7 mouse cellular contexts compared by ENCODE assay signal in genomic region chr9:42428060-42428924, GRCm38 (mm10). TPM values are rescaled to one million over a fixed set of nuclear protein-coding genes. Genes with fewer than 3 reads are reported as not detected.
DNase-seq lines count a peak whose midpoint lies in the region; ATAC-seq and TF ChIP-seq lines count a peak whose summit lies in the region.

No protein-coding gene starts in this region.

- no peaks in the 10 kb centered on the region for H3K9me3 ChIP-seq in midbrain, postnatal 0 days (ENCODE audit: low read length)
- H3K9me3 ChIP-seq in midbrain, embryonic 16.5 days (replicated peaks; ENCODE audit: control insufficient read depth, low read length, poor library complexity, severe bottlenecking) = no peaks in the 10 kb centered on the region
- H3K9me3 ChIP-seq in kidney, embryonic 15.5 days (replicated peaks) = no peaks in the 10 kb centered on the region

- 76% methylated on average over 12 of the region's 12 CpGs for WGBS in midbrain, postnatal 0 days
- WGBS in midbrain, embryonic 16.5 days = 83% methylated on average over 12 of the region's 12 CpGs
- 62% methylated on average over 12 of the region's 12 CpGs for WGBS in kidney, embryonic 15.5 days

- TF ChIP-seq CTCF in midbrain, postnatal 0 days (IDR thresholded peaks at IDR 0.05) = no peak

- no peaks in the 10 kb centered on the region for H3K4me1 ChIP-seq in midbrain, postnatal 0 days (ENCODE audit: insufficient read depth, low read length)
- H3K4me1 ChIP-seq in midbrain, embryonic 16.5 days (ENCODE audit: control insufficient read depth, insufficient read depth, low read length) = no peaks in the 10 kb centered on the region
- peaks cover 6% of the 10 kb centered on the region; the same call in 1 of the 2 replicates for H3K4me1 ChIP-seq in kidney, embryonic 15.5 days

- H3K4me2 ChIP-seq in midbrain, postnatal 0 days (ENCODE audit: low read depth, low read length, poor library complexity, severe bottlenecking) = no peak overlapping the region
- no peak overlapping the region for H3K4me2 ChIP-seq in midbrain, embryonic 16.5 days (ENCODE audit: low read length)
- H3K4me2 ChIP-seq in kidney, embryonic 15.5 days = no peak overlapping the region

- peak overlapping the region; percentile 26; the same call in 1 of the 2 replicates for H3K27ac ChIP-seq in midbrain, postnatal 0 days (ENCODE audit: low read depth, low read length)
- H3K27ac ChIP-seq in midbrain, embryonic 16.5 days (ENCODE audit: low read length) = no peak overlapping the region
- H3K27ac ChIP-seq in kidney, embryonic 15.5 days = peak overlapping the region; percentile 42; the same call in 1 of the 2 replicates

- no peak for DNase-seq in midbrain, postnatal 0 days (ENCODE audit: low spot score)
- DNase-seq in embryo, embryonic 10.5 days (ENCODE audit: low spot score) = no peak
- no peak for DNase-seq in urinary bladder, postnatal 36 days (ENCODE audit: low spot score in 2 of 2)

- H3K4me3 ChIP-seq in midbrain, postnatal 0 days (ENCODE audit: low read depth, low read length) = no peak overlapping the region
- no peak overlapping the region for H3K4me3 ChIP-seq in midbrain, embryonic 16.5 days (ENCODE audit: low read depth, low read length)
- no peak overlapping the region for H3K4me3 ChIP-seq in kidney, embryonic 15.5 days (replicated peaks)

- peak; percentile 34; the same call in 1 of the 2 replicates for ATAC-seq in midbrain, postnatal 0 days (ENCODE audit: low FRiP score)
- ATAC-seq in midbrain, embryonic 16.5 days = no peak
- ATAC-seq in common myeloid progenitor, adult 5-6 weeks (replicated peaks; ENCODE audit: low read depth, poor library complexity, severe bottlenecking) = peak; percentile 89
- ATAC-seq in kidney, embryonic 15.5 days (replicated peaks; ENCODE audit: low FRiP score) = no peak
- ATAC-seq in megakaryocyte-erythroid progenitor cell, adult 5-6 weeks (replicated peaks; ENCODE audit: low FRiP score, low TSS enrichment, poor library complexity, severe bottlenecking) = peak; percentile 53; the same call in 1 of the 2 replicates

- H3K9ac ChIP-seq in midbrain, postnatal 0 days (replicated peaks; ENCODE audit: low read length, poor library complexity, severe bottlenecking) = no peak overlapping the region
- no peak overlapping the region for H3K9ac ChIP-seq in midbrain, embryonic 16.5 days (ENCODE audit: low read depth, low read length)
- no peak overlapping the region for H3K9ac ChIP-seq in kidney, embryonic 15.5 days

- H3K36me3 ChIP-seq in midbrain, postnatal 0 days (ENCODE audit: insufficient read depth, low read length) = peaks cover 31% of the 10 kb centered on the region
- H3K36me3 ChIP-seq in midbrain, embryonic 16.5 days (ENCODE audit: control insufficient read depth, insufficient read depth, low read length) = no peaks in the 10 kb centered on the region
- H3K36me3 ChIP-seq in kidney, embryonic 15.5 days = peaks cover 67% of the 10 kb centered on the region

- no peaks in the 10 kb centered on the region for H3K27me3 ChIP-seq in midbrain, postnatal 0 days (ENCODE audit: insufficient read depth, low read length)
- H3K27me3 ChIP-seq in midbrain, embryonic 16.5 days (ENCODE audit: control insufficient read depth, insufficient read depth, low read depth, low read length) = no peaks in the 10 kb centered on the region
- H3K27me3 ChIP-seq in kidney, embryonic 15.5 days = no peaks in the 10 kb centered on the region

RNA-seq across cellular contexts. Expression of gene Tecta, which starts 28.6 kb away (rescaled TPM):
- 0.33 and 0.52 TPM in 2 replicates for total RNA-seq in midbrain, postnatal 0 days (2014; rRNA removed)
- 0.45 and 0.84 TPM in 2 replicates for polyA plus RNA-seq in midbrain, postnatal 0 days (2015; fragmentation: Nextera tagmentation; extraction: Ambion mirVana)
- 0.57 and 0.87 TPM in 2 replicates for polyA plus RNA-seq in midbrain, embryonic 16.5 days (2015; fragmentation: Nextera tagmentation; extraction: Ambion mirVana)
- total RNA-seq in common myeloid progenitor, adult 5-6 weeks (2017) = under 0.01 TPM in 1 of 2 replicates, not detected in the other
- polyA plus RNA-seq in kidney, embryonic 15.5 days (2015; fragmentation: Nextera tagmentation; extraction: Ambion mirVana) = 0.13 and 0.22 TPM in 2 replicates
- total RNA-seq in megakaryocyte-erythroid progenitor cell, adult 5-6 weeks (2014; fragmentation: Nextera tagmentation) = not detected in 2 replicates
- not detected in 2 replicates for total RNA-seq in megakaryocyte-erythroid progenitor cell, adult 5-6 weeks (2017)

Comparison
In these comparisons a context has a peak if more than half of its experiments do, and no peak if none do; other contexts are left out.
1. ATAC-seq: peak in midbrain, postnatal 0 days (single experiment), common myeloid progenitor, adult 5-6 weeks (single experiment) and megakaryocyte-erythroid progenitor cell, adult 5-6 weeks (single experiment); none in midbrain, embryonic 16.5 days (single experiment) and kidney, embryonic 15.5 days (single experiment).